In the genomic region with DNA sequence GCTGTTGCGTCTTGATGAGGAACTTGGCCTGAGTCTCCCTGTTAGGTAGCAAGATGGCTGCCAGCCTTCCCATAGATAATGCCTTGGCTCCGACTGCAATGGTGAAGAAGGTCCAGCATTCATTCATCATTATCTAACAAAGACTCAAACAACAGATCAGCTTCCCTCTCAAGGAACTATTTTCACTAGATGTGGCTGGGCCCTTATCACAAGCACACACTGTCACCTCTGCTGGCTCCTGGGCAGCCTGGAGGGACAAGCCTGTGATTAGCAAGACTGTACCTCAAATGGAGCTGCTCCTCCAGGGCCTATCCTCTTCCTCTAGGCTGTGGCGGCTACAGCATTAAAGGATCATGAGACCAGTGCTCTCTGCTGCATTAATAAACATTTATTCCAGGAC, we compare ENCODE assay signal across 16 mouse cellular contexts. TPM values are rescaled to one million over a fixed set of nuclear protein-coding genes. Genes with fewer than 3 reads are reported as not detected.
DNase-seq lines count a peak whose midpoint lies in the region; ATAC-seq and TF ChIP-seq lines count a peak whose summit lies in the region.
"Had no signal": no experiment of that assay in that cellular context is flagged by ENCODE, and none has a peak within 500 bp of the region (broad histone marks: within the 10 kb centered on the region; RNA-seq: fewer than 3 reads in every experiment).

No protein-coding gene starts in this region.

- no peaks in the 10 kb centered on the region for H3K36me3 ChIP-seq in forebrain, embryonic 14.5 days (ENCODE audit: control insufficient read depth, insufficient read depth, low read length)
- H3K36me3 ChIP-seq in forebrain, postnatal 0 days (ENCODE audit: insufficient read depth) = peaks cover 13% of the 10 kb centered on the region
- no peaks in the 10 kb centered on the region for H3K36me3 ChIP-seq in midbrain, embryonic 10.5 days
- peaks cover 3% of the 10 kb centered on the region; the same call in 1 of the 2 replicates for H3K36me3 ChIP-seq in midbrain, embryonic 16.5 days (ENCODE audit: control insufficient read depth, insufficient read depth, low read length)
- no peaks in the 10 kb centered on the region for H3K36me3 ChIP-seq in liver, embryonic 15.5 days (replicated peaks)
- peaks cover 21% of the 10 kb centered on the region for H3K36me3 ChIP-seq in midbrain, postnatal 0 days (ENCODE audit: insufficient read depth, low read length)
- H3K36me3 ChIP-seq: embryonic facial prominence, embryonic 12.5 days; neural tube, embryonic 12.5 days had no signal

- no peak overlapping the region for H3K4me3 ChIP-seq in forebrain, embryonic 14.5 days (ENCODE audit: low read depth, low read length)
- no peak overlapping the region for H3K4me3 ChIP-seq in forebrain, postnatal 0 days (ENCODE audit: low read depth, low read length)
- no peak overlapping the region for H3K4me3 ChIP-seq in midbrain, embryonic 10.5 days
- H3K4me3 ChIP-seq in midbrain, embryonic 16.5 days (ENCODE audit: low read depth, low read length) = no peak overlapping the region
- no peak overlapping the region for H3K4me3 ChIP-seq in liver, embryonic 15.5 days (replicated peaks)
- no peak overlapping the region for H3K4me3 ChIP-seq in midbrain, postnatal 0 days (ENCODE audit: low read depth, low read length)
- no peak overlapping the region for H3K4me3 ChIP-seq in lung, adult 2 months (replicated peaks; ENCODE audit: extremely low read depth, low read depth, low read length)
- H3K4me3 ChIP-seq: embryonic facial prominence, embryonic 12.5 days; megakaryocyte, embryonic 14.5 days; neural tube, embryonic 12.5 days had no signal

- no peak for ATAC-seq in forebrain, embryonic 14.5 days
- ATAC-seq in forebrain, postnatal 0 days = no peak
- no peak; the same call in 1 of the 2 replicates for ATAC-seq in midbrain, embryonic 16.5 days
- ATAC-seq in liver, embryonic 15.5 days (ENCODE audit: insufficient read depth) = peak; percentile 75
- ATAC-seq in midbrain, postnatal 0 days (ENCODE audit: low FRiP score) = no peak

- WGBS in forebrain, embryonic 14.5 days = 80% methylated on average over 3 of the region's 3 CpGs
- 89% methylated on average over 3 of the region's 3 CpGs for WGBS in forebrain, postnatal 0 days
- WGBS in midbrain, embryonic 10.5 days = 89% methylated on average over 3 of the region's 3 CpGs
- WGBS in midbrain, embryonic 16.5 days = 74% methylated on average over 3 of the region's 3 CpGs
- WGBS in liver, embryonic 15.5 days (ENCODE audit: insufficient replicate concordance) = 27% methylated on average over 3 of the region's 3 CpGs
- WGBS in midbrain, postnatal 0 days = 67% methylated on average over 3 of the region's 3 CpGs
- 81% methylated on average over 3 of the region's 3 CpGs for WGBS in lung, adult 2 months

- TF ChIP-seq CTCF in forebrain, postnatal 0 days (IDR thresholded peaks at IDR 0.05; ENCODE audit: low read depth) = no peak
- TF ChIP-seq CTCF in midbrain, postnatal 0 days (IDR thresholded peaks at IDR 0.05) = no peak
- no peak for TF ChIP-seq CTCF in lung, adult 2 months (IDR thresholded peaks at IDR 0.05; ENCODE audit: insufficient read depth, low read length)

- no peak overlapping the region for H3K4me2 ChIP-seq in forebrain, embryonic 14.5 days (ENCODE audit: low read length)
- H3K4me2 ChIP-seq in forebrain, postnatal 0 days (ENCODE audit: low read depth) = no peak overlapping the region
- H3K4me2 ChIP-seq in midbrain, embryonic 16.5 days (ENCODE audit: low read length) = no peak overlapping the region
- no peak overlapping the region for H3K4me2 ChIP-seq in liver, embryonic 15.5 days
- H3K4me2 ChIP-seq in midbrain, postnatal 0 days (ENCODE audit: low read depth, low read length, poor library complexity, severe bottlenecking) = no peak overlapping the region
- H3K4me2 ChIP-seq: embryonic facial prominence, embryonic 12.5 days; neural tube, embryonic 12.5 days had no signal

- 0 out of 2 replicates have a peak, but pooled peaks cover 2% of the 10 kb centered on the region for H3K4me1 ChIP-seq in forebrain, embryonic 14.5 days (ENCODE audit: control insufficient read depth, insufficient read depth, low read length)
- no peaks in the 10 kb centered on the region for H3K4me1 ChIP-seq in forebrain, postnatal 0 days (ENCODE audit: insufficient read depth)
- peaks cover 18% of the 10 kb centered on the region for H3K4me1 ChIP-seq in midbrain, embryonic 10.5 days
- H3K4me1 ChIP-seq in midbrain, embryonic 16.5 days (ENCODE audit: control insufficient read depth, insufficient read depth, low read length) = peaks cover 11% of the 10 kb centered on the region; the same call in 1 of the 2 replicates
- peaks cover 13% of the 10 kb centered on the region; the same call in 1 of the 2 replicates for H3K4me1 ChIP-seq in liver, embryonic 15.5 days (replicated peaks)
- H3K4me1 ChIP-seq in midbrain, postnatal 0 days (ENCODE audit: insufficient read depth, low read length) = no peaks in the 10 kb centered on the region
- H3K4me1 ChIP-seq in lung, adult 2 months (ENCODE audit: control insufficient read depth, insufficient read depth, low read length) = no peaks in the 10 kb centered on the region

- no peaks in the 10 kb centered on the region for H3K27me3 ChIP-seq in forebrain, embryonic 14.5 days (replicated peaks; ENCODE audit: control insufficient read depth, insufficient read depth, low read length)
- no peaks in the 10 kb centered on the region for H3K27me3 ChIP-seq in forebrain, postnatal 0 days (ENCODE audit: insufficient read depth, low read length)
- H3K27me3 ChIP-seq in midbrain, embryonic 10.5 days (ENCODE audit: low read depth, poor library complexity, severe bottlenecking) = no peaks in the 10 kb centered on the region; the same call in 1 of the 2 replicates
- H3K27me3 ChIP-seq in midbrain, embryonic 16.5 days (ENCODE audit: control insufficient read depth, insufficient read depth, low read depth, low read length) = no peaks in the 10 kb centered on the region
- H3K27me3 ChIP-seq in liver, embryonic 15.5 days = no peaks in the 10 kb centered on the region
- H3K27me3 ChIP-seq in midbrain, postnatal 0 days (ENCODE audit: insufficient read depth, low read length) = no peaks in the 10 kb centered on the region
- H3K27me3 ChIP-seq: embryonic facial prominence, embryonic 12.5 days; neural tube, embryonic 12.5 days had no signal

- TF ChIP-seq POLR2A in lung, adult 2 months (IDR thresholded peaks at IDR 0.05; ENCODE audit: borderline replicate concordance, extremely low read depth, low read depth, low read length) = no peak

- H3K27ac ChIP-seq in forebrain, embryonic 14.5 days (ENCODE audit: low read depth, low read length) = 0 out of 2 replicates have a peak overlapping the region, but pooled peaks have one; percentile 39
- H3K27ac ChIP-seq in forebrain, postnatal 0 days (ENCODE audit: low read depth, low read length) = no peak overlapping the region
- H3K27ac ChIP-seq in midbrain, embryonic 10.5 days (replicated peaks) = peak overlapping the region; percentile 81
- no peak overlapping the region; the same call in 1 of the 2 replicates for H3K27ac ChIP-seq in midbrain, embryonic 16.5 days (ENCODE audit: low read length)
- H3K27ac ChIP-seq in liver, embryonic 15.5 days (replicated peaks) = no peak overlapping the region
- 0 out of 2 replicates have a peak overlapping the region, but pooled peaks have one; percentile 8 for H3K27ac ChIP-seq in midbrain, postnatal 0 days (ENCODE audit: low read depth, low read length)
- H3K27ac ChIP-seq: embryonic facial prominence, embryonic 12.5 days; neural tube, embryonic 12.5 days had no signal

- no peaks in the 10 kb centered on the region for H3K9me3 ChIP-seq in forebrain, embryonic 14.5 days (replicated peaks; ENCODE audit: control insufficient read depth, low read length)
- H3K9me3 ChIP-seq in forebrain, postnatal 0 days (ENCODE audit: low read length) = no peaks in the 10 kb centered on the region
- H3K9me3 ChIP-seq in midbrain, embryonic 10.5 days (replicated peaks) = no peaks in the 10 kb centered on the region
- H3K9me3 ChIP-seq in midbrain, embryonic 16.5 days (replicated peaks; ENCODE audit: control insufficient read depth, low read length, poor library complexity, severe bottlenecking) = no peaks in the 10 kb centered on the region
- no peaks in the 10 kb centered on the region for H3K9me3 ChIP-seq in liver, embryonic 15.5 days (replicated peaks)
- H3K9me3 ChIP-seq in midbrain, postnatal 0 days (ENCODE audit: low read length) = no peaks in the 10 kb centered on the region
- H3K9me3 ChIP-seq: embryonic facial prominence, embryonic 12.5 days; megakaryocyte, embryonic 14.5 days; neural tube, embryonic 12.5 days had no signal

- DNase-seq in forebrain, embryonic 14.5 days (ENCODE audit: low spot score) = no peak
- DNase-seq in forebrain, postnatal 0 days = no peak
- no peak for DNase-seq in midbrain, embryonic 10.5 days (ENCODE audit: low spot score)
- no peak for DNase-seq in midbrain, postnatal 0 days (ENCODE audit: low spot score)
- no peak for DNase-seq in B cell, adult 2 months
- no peak for DNase-seq in lung, adult 2 months
- DNase-seq: adrenal gland, postnatal 10 days; cerebellum, postnatal 25 days; gastrocnemius, postnatal 10 days; kidney, postnatal 14 days; thymus, postnatal 4 days had no signal

- H3K9ac ChIP-seq in forebrain, embryonic 14.5 days (ENCODE audit: low read length) = no peak overlapping the region
- no peak overlapping the region for H3K9ac ChIP-seq in forebrain, postnatal 0 days
- no peak overlapping the region for H3K9ac ChIP-seq in midbrain, embryonic 16.5 days (ENCODE audit: low read depth, low read length)
- H3K9ac ChIP-seq in liver, embryonic 15.5 days = no peak overlapping the region
- no peak overlapping the region for H3K9ac ChIP-seq in midbrain, postnatal 0 days (replicated peaks; ENCODE audit: low read length, poor library complexity, severe bottlenecking)
- H3K9ac ChIP-seq: embryonic facial prominence, embryonic 12.5 days; neural tube, embryonic 12.5 days had no signal

RNA-seq across cellular contexts. Expression of gene Pcnx2, which starts 28.4 kb away (rescaled TPM):
- 2.6 and 3.5 TPM in 2 replicates for polyA plus RNA-seq in forebrain, embryonic 14.5 days (2014; fragmentation: Nextera tagmentation; extraction: Ambion mirVana)
- total RNA-seq in forebrain, postnatal 0 days (2014; rRNA removed) = 10.0 and 12.3 TPM in 2 replicates
- 1.8 and 2.1 TPM in 2 replicates for polyA plus RNA-seq in forebrain, postnatal 0 days (2015; fragmentation: Nextera tagmentation; extraction: Ambion mirVana)
- polyA plus RNA-seq in midbrain, embryonic 10.5 days (2016; fragmentation: Nextera tagmentation; extraction: Ambion mirVana) = 0.11 and 0.24 TPM in 2 replicates
- polyA plus RNA-seq in midbrain, embryonic 16.5 days (2015; fragmentation: Nextera tagmentation; extraction: Ambion mirVana) = 6.3 and 6.4 TPM in 2 replicates
- 0.05 and 0.09 TPM in 2 replicates for polyA plus RNA-seq in liver, embryonic 15.5 days (2015; fragmentation: Nextera tagmentation; extraction: Ambion mirVana)
- 15.7 and 16.4 TPM in 2 replicates for total RNA-seq in midbrain, postnatal 0 days (2014; rRNA removed)
- polyA plus RNA-seq in midbrain, postnatal 0 days (2015; fragmentation: Nextera tagmentation; extraction: Ambion mirVana) = 2.6 and 3.2 TPM in 2 replicates
- polyA plus RNA-seq in lung, adult 2 months (2012; rRNA removed) = 1.8 and 2.1 TPM in 2 replicates

RNA-seq across cellular contexts. Expression of gene Map3k21, which starts 40.5 kb away (rescaled TPM):
- 0.17 and 0.35 TPM in 2 replicates for polyA plus RNA-seq in forebrain, embryonic 14.5 days (2014; fragmentation: Nextera tagmentation; extraction: Ambion mirVana)
- total RNA-seq in forebrain, postnatal 0 days (2014; rRNA removed) = 2.3 and 3.2 TPM in 2 replicates
- 0.49 and 0.85 TPM in 2 replicates for polyA plus RNA-seq in forebrain, postnatal 0 days (2015; fragmentation: Nextera tagmentation; extraction: Ambion mirVana)
- not detected in 2 replicates for polyA plus RNA-seq in midbrain, embryonic 10.5 days (2016; fragmentation: Nextera tagmentation; extraction: Ambion mirVana)
- polyA plus RNA-seq in midbrain, embryonic 16.5 days (2015; fragmentation: Nextera tagmentation; extraction: Ambion mirVana) = 0.68 and 0.99 TPM in 2 replicates
- polyA plus RNA-seq in liver, embryonic 15.5 days (2015; fragmentation: Nextera tagmentation; extraction: Ambion mirVana) = 0.07 and 0.20 TPM in 2 replicates
- 2.8 and 3.5 TPM in 2 replicates for total RNA-seq in midbrain, postnatal 0 days (2014; rRNA removed)
- 0.85 and 0.98 TPM in 2 replicates for polyA plus RNA-seq in midbrain, postnatal 0 days (2015; fragmentation: Nextera tagmentation; extraction: Ambion mirVana)
- polyA plus RNA-seq in lung, adult 2 months (2012; rRNA removed) = 1.3 TPM in 2 replicates

Comparison
In these comparisons a context has a peak if more than half of its experiments do, and no peak if none do; other contexts are left out.
1. H3K27ac ChIP-seq: peak in forebrain, embryonic 14.5 days (single experiment), midbrain, embryonic 10.5 days (single experiment) and midbrain, postnatal 0 days (single experiment); none in forebrain, postnatal 0 days (single experiment), midbrain, embryonic 16.5 days (single experiment) and liver, embryonic 15.5 days (single experiment).